Mouse (Mus musculus): ENCODE results near the gene Rrnad1. TPM values are rescaled to one million over a fixed set of nuclear protein-coding genes. Genes with fewer than 3 reads are reported as not detected.

The Rrnad1 gene
- polyA plus RNA-seq, 1 experiment from 2014 or later: 22.2 TPM

GRCm38 (mm10) chr3:87929341-87930077 lies 1.0 kb downstream of the Rrnad1 start:
- H3K27ac ChIP-seq: 0 out of 2 replicates have a peak overlapping the region, but pooled peaks have one; percentile 81
- 7% methylated on average over 26 of the region's 26 CpGs for WGBS
- peaks cover 57% of the 10 kb centered on the region for H3K36me3 ChIP-seq
- H3K9me3 ChIP-seq: no peaks in the 10 kb centered on the region
- H3K4me1 ChIP-seq: peaks cover 26% of the 10 kb centered on the region
- peak overlapping the region; percentile 98 for H3K4me3 ChIP-seq
- H3K27me3 ChIP-seq (replicated peaks): no peaks in the 10 kb centered on the region
- peak; percentile 63 for ATAC-seq (ENCODE audit: low FRiP score, low read depth)
- peak overlapping the region; percentile 87 for H3K9ac ChIP-seq
- peak overlapping the region; percentile 78 for H3K4me2 ChIP-seq (replicated peaks)

- Histone ChIP-seq H3K27ac (no peak overlapping the region), H3K4me2 (replicated peaks) (no peak overlapping the region), H3K4me1 (peaks cover 26% of the 10 kb centered on the region), H3K36me3 (peaks cover 63% of the 10 kb centered on the region), H3K4me3 (no peak overlapping the region), H3K27me3 (replicated peaks) (no peaks in the 10 kb centered on the region), H3K9ac (no peak overlapping the region), H3K9me3 (no peaks in the 10 kb centered on the region)
- WGBS: 93% methylated on average over 5 of the region's 5 CpGs
- ATAC-seq (ENCODE audit: low FRiP score, low read depth): no peak
Measured at GRCm38 (mm10) chr3:87927452-87927851, 3.1 kb downstream of the Rrnad1 start.

- Histone ChIP-seq H3K9ac (no peak overlapping the region), H3K9me3 (no peaks in the 10 kb centered on the region), H3K36me3 (peaks cover 60% of the 10 kb centered on the region), H3K4me2 (replicated peaks) (no peak overlapping the region), H3K27ac (no peak overlapping the region), H3K4me3 (no peak overlapping the region), H3K4me1 (peaks cover 11% of the 10 kb centered on the region), H3K27me3 (replicated peaks) (no peaks in the 10 kb centered on the region)
- 93% methylated on average over 7 of the region's 7 CpGs for WGBS
- ATAC-seq (ENCODE audit: low FRiP score, low read depth): no peak
Measured at GRCm38 (mm10) chr3:87924996-87925395, 5.5 kb downstream of the Rrnad1 start.

GRCm38 (mm10) chr3:87920270-87920943 lies 10.1 kb downstream of the Rrnad1 start:
- Histone ChIP-seq H3K4me3 (peak overlapping the region; percentile 66), H3K27ac (no peak overlapping the region), H3K9me3 (no peaks in the 10 kb centered on the region), H3K36me3 (peaks cover 51% of the 10 kb centered on the region), H3K27me3 (replicated peaks) (no peaks in the 10 kb centered on the region), H3K4me2 (replicated peaks) (peak overlapping the region; percentile 88), H3K9ac (0 out of 2 replicates have a peak overlapping the region, but pooled peaks have one; percentile 64), H3K4me1 (peaks cover 6% of the 10 kb centered on the region; the same call in 1 of the 2 replicates)
- no peak for ATAC-seq (ENCODE audit: low FRiP score, low read depth)
- 69% methylated on average over 9 of the region's 9 CpGs for WGBS

- peak; percentile 80 for ATAC-seq (ENCODE audit: low FRiP score, low read depth)
- Histone ChIP-seq H3K9me3 (no peaks in the 10 kb centered on the region), H3K4me3 (peak within 1 kb of the TSS; percentile 66), H3K36me3 (peaks cover 51% of the 10 kb centered on the region), H3K27ac (peak within 1 kb of the TSS; percentile 48), H3K4me2 (replicated peaks) (peak within 1 kb of the TSS; percentile 88), H3K4me1 (peaks cover 6% of the 10 kb centered on the region; the same call in 1 of the 2 replicates), H3K9ac (peak within 1 kb of the TSS; percentile 64), H3K27me3 (replicated peaks) (no peaks in the 10 kb centered on the region)
- under 1% methylated on average over 30 of the region's 30 CpGs for WGBS
Measured at GRCm38 (mm10) chr3:87919336-87920108, 11.0 kb downstream of the Rrnad1 start, which contains the start of gene Mrpl24. Gene Mrpl24 (plus strand): TSS chr3:87919506.

GRCm38 (mm10) chr3:87918551-87918950 lies 12.0 kb downstream of the Rrnad1 start:
- no peak for ATAC-seq (ENCODE audit: low FRiP score, low read depth)
- 96% methylated on average over 1 of the region's 1 CpGs for WGBS
- no peak overlapping the region for H3K27ac ChIP-seq
- H3K4me1 ChIP-seq: peaks cover 6% of the 10 kb centered on the region; the same call in 1 of the 2 replicates
- no peak overlapping the region for H3K4me3 ChIP-seq
- H3K27me3 ChIP-seq (replicated peaks): no peaks in the 10 kb centered on the region
- no peak overlapping the region for H3K9ac ChIP-seq
- H3K4me2 ChIP-seq (replicated peaks): peak overlapping the region; percentile 88; the same call in 1 of the 2 replicates
- H3K9me3 ChIP-seq: no peaks in the 10 kb centered on the region
- H3K36me3 ChIP-seq: peaks cover 51% of the 10 kb centered on the region

GRCm38 (mm10) chr3:87916990-87917389 lies 13.5 kb downstream of the Rrnad1 start:
- no peak for ATAC-seq (ENCODE audit: low FRiP score, low read depth)
- Histone ChIP-seq H3K36me3 (peaks cover 40% of the 10 kb centered on the region), H3K27ac (no peak overlapping the region), H3K4me1 (peaks cover 6% of the 10 kb centered on the region; the same call in 1 of the 2 replicates), H3K27me3 (replicated peaks) (no peaks in the 10 kb centered on the region), H3K9me3 (no peaks in the 10 kb centered on the region), H3K4me3 (no peak overlapping the region), H3K4me2 (replicated peaks) (no peak overlapping the region), H3K9ac (no peak overlapping the region)
- WGBS: 93% methylated on average over 1 of the region's 1 CpGs

GRCm38 (mm10) chr3:87913891-87914290 lies 16.6 kb downstream of the Rrnad1 start:
- Histone ChIP-seq H3K4me1 (peaks cover 24% of the 10 kb centered on the region), H3K9me3 (no peaks in the 10 kb centered on the region), H3K36me3 (peaks cover 37% of the 10 kb centered on the region), H3K4me3 (no peak overlapping the region), H3K27ac (no peak overlapping the region), H3K9ac (no peak overlapping the region), H3K27me3 (replicated peaks) (no peaks in the 10 kb centered on the region), H3K4me2 (replicated peaks) (no peak overlapping the region)
- no peak for ATAC-seq (ENCODE audit: low FRiP score, low read depth)
- WGBS: 97% methylated on average over 10 of the region's 10 CpGs

- no peak overlapping the region for H3K27ac ChIP-seq
- no peaks in the 10 kb centered on the region for H3K9me3 ChIP-seq
- no peak overlapping the region for H3K4me3 ChIP-seq
- no peak overlapping the region for H3K4me2 ChIP-seq (replicated peaks)
- no peak for ATAC-seq (ENCODE audit: low FRiP score, low read depth)
- H3K4me1 ChIP-seq: peaks cover 28% of the 10 kb centered on the region
- WGBS: 81% methylated on average over 7 of the region's 7 CpGs
- H3K9ac ChIP-seq: no peak overlapping the region
- no peaks in the 10 kb centered on the region for H3K27me3 ChIP-seq (replicated peaks)
- peaks cover 37% of the 10 kb centered on the region for H3K36me3 ChIP-seq
Measured at GRCm38 (mm10) chr3:87913491-87913890, 17.0 kb downstream of the Rrnad1 start.

- H3K4me3 ChIP-seq: peak overlapping the region; percentile 34
- no peak for ATAC-seq (ENCODE audit: low FRiP score, low read depth)
- H3K27me3 ChIP-seq (replicated peaks): no peaks in the 10 kb centered on the region
- H3K4me1 ChIP-seq: peaks cover 41% of the 10 kb centered on the region
- H3K9me3 ChIP-seq: no peaks in the 10 kb centered on the region
- peak overlapping the region; percentile 68 for H3K4me2 ChIP-seq (replicated peaks)
- WGBS: 4% methylated on average over 12 of the region's 12 CpGs
- peaks cover 24% of the 10 kb centered on the region for H3K36me3 ChIP-seq
- H3K9ac ChIP-seq: peak overlapping the region; percentile 46; the same call in 1 of the 2 replicates
- peak overlapping the region; percentile 2; the same call in 1 of the 2 replicates for H3K27ac ChIP-seq
Measured at GRCm38 (mm10) chr3:87910573-87911141, 19.9 kb downstream of the Rrnad1 start.

GRCm38 (mm10) chr3:87909874-87910273 lies 20.6 kb downstream of the Rrnad1 start:
- peak overlapping the region; percentile 68 for H3K4me2 ChIP-seq (replicated peaks)
- H3K9me3 ChIP-seq: no peaks in the 10 kb centered on the region
- H3K27ac ChIP-seq: peak overlapping the region; percentile 2; the same call in 1 of the 2 replicates
- H3K4me3 ChIP-seq: no peak overlapping the region
- no peak for ATAC-seq (ENCODE audit: low FRiP score, low read depth)
- 0 out of 2 replicates have a peak overlapping the region, but pooled peaks have one; percentile 46 for H3K9ac ChIP-seq
- H3K4me1 ChIP-seq: peaks cover 41% of the 10 kb centered on the region
- WGBS: 10% methylated on average over 4 of the region's 4 CpGs
- H3K36me3 ChIP-seq: peaks cover 18% of the 10 kb centered on the region
- no peaks in the 10 kb centered on the region for H3K27me3 ChIP-seq (replicated peaks)

Measured in neural tube, embryonic 12.5 days (tissue).